Mouse (Mus musculus) midbrain, embryonic 15.5 days (tissue): ENCODE data around the gene Agap1. TPM values are rescaled to one million over a fixed set of nuclear protein-coding genes. Genes with fewer than 3 reads are reported as not detected.

Experiments
- ATAC-seq: fragments of 200-750 bp; cut with Nextera tagmentation; replicated peaks from 2 replicates; pipeline ENCODE4 v1.8.0; 2017; ENCODE audit warnings: moderate TSS enrichment
- H3K27ac ChIP-seq: fragments of 300-500 bp; sonication (generic); 2 replicates; pipeline ENCODE4 v1.5.1; 2015; ENCODE audit warnings: mild to moderate bottlenecking, inconsistent platforms
- H3K27me3 ChIP-seq: fragments of 300-500 bp; sonication (generic); replicated peaks from 2 replicates; pipeline ENCODE4 v1.6.1; 2015; ENCODE audit warnings: inconsistent platforms
- H3K36me3 ChIP-seq: fragments of 300-500 bp; sonication (generic); replicated peaks from 2 replicates; pipeline ENCODE4 v1.6.1; 2015; ENCODE audit warnings: inconsistent platforms
- H3K4me1 ChIP-seq: fragments of 300-500 bp; sonication (generic); 2 replicates; pipeline ENCODE4 v1.6.1; 2015; ENCODE audit warnings: inconsistent platforms
- H3K4me2 ChIP-seq: fragments of 300-500 bp; sonication (generic); 2 replicates; pipeline ENCODE4 v1.6.1; 2015; ENCODE audit warnings: inconsistent platforms, mild to moderate bottlenecking, moderate library complexity
- H3K4me3 ChIP-seq: fragments of 300-500 bp; sonication (generic); 2 replicates; pipeline ENCODE4 v1.5.1; 2015; ENCODE audit warnings: mild to moderate bottlenecking, inconsistent platforms
- H3K9ac ChIP-seq: fragments of 300-500 bp; sonication (generic); 2 replicates; pipeline ENCODE4 v1.6.1; 2015; ENCODE audit warnings: mild to moderate bottlenecking, inconsistent platforms
- H3K9me3 ChIP-seq: fragments of 300-500 bp; sonication (generic); 2 replicates; pipeline ENCODE4 v1.6.1; 2016; ENCODE audit warnings: inconsistent platforms
- WGBS: fragments of 180-500 bp; shearing (Covaris S2); methylation state at CpG from one replicate; pipeline ENCODE4 v1.1.7; 2015; ENCODE audit warnings: mixed read lengths; 5-methylcytosine and 5-hydroxymethylcytosine counted together
- polyA plus RNA-seq: library from polyadenylated mRNA; unstranded; fragments of >200 nt; fragmentation: Nextera tagmentation; extraction: Ambion mirVana; gene quantifications from 2 replicates; pipeline ENCODE4 v1.2.1, GENCODE M21; 2015

The Agap1 gene
- polyA plus RNA-seq, 1 experiment from 2014 or later, result 63.6 TPM

GRCm38 (mm10) chr1:89927061-89927661 lies 472.6 kb downstream of the Agap1 start:
- ATAC-seq, result no peak
- Histone ChIP-seq H3K36me3 (no peaks in the 10 kb centered on the region), H3K4me2 (peak overlapping the region; percentile 20; the same call in 1 of the 2 replicates), H3K27me3 (peaks cover 83% of the 10 kb centered on the region), H3K4me1 (peaks cover 46% of the 10 kb centered on the region), H3K4me3 (peak overlapping the region; percentile 15), H3K9ac (no peak overlapping the region), H3K27ac (no peak overlapping the region), H3K9me3 (no peaks in the 10 kb centered on the region)
- 2% methylated on average over 35 of the region's 36 CpGs for WGBS

GRCm38 (mm10) chr1:89928676-89929075 lies 474.1 kb downstream of the Agap1 start:
- no peaks in the 10 kb centered on the region for H3K36me3 ChIP-seq
- peak overlapping the region; percentile 5 for H3K4me2 ChIP-seq
- WGBS, result 6% methylated on average over 25 of the region's 25 CpGs
- H3K27ac ChIP-seq, result no peak overlapping the region
- H3K9me3 ChIP-seq, result no peaks in the 10 kb centered on the region
- H3K9ac ChIP-seq, result no peak overlapping the region
- H3K4me3 ChIP-seq, result peak overlapping the region; percentile 18
- peaks cover 76% of the 10 kb centered on the region for H3K27me3 ChIP-seq
- peaks cover 33% of the 10 kb centered on the region for H3K4me1 ChIP-seq
- no peak for ATAC-seq

GRCm38 (mm10) chr1:89929181-89929580 lies 474.6 kb downstream of the Agap1 start:
- Histone ChIP-seq H3K27ac (no peak overlapping the region), H3K27me3 (peaks cover 76% of the 10 kb centered on the region), H3K36me3 (no peaks in the 10 kb centered on the region), H3K4me1 (peaks cover 36% of the 10 kb centered on the region), H3K4me2 (peak overlapping the region; percentile 5), H3K9ac (no peak overlapping the region; the same call in 1 of the 2 replicates), H3K4me3 (peak overlapping the region; percentile 18), H3K9me3 (no peaks in the 10 kb centered on the region)
- no peak for ATAC-seq
- WGBS, result 4% methylated on average over 6 of the region's 6 CpGs

- Histone ChIP-seq H3K27me3 (peaks cover 72% of the 10 kb centered on the region), H3K4me1 (peaks cover 37% of the 10 kb centered on the region), H3K36me3 (no peaks in the 10 kb centered on the region), H3K9me3 (no peaks in the 10 kb centered on the region), H3K27ac (peak overlapping the region; percentile 54), H3K4me3 (peak overlapping the region; percentile 37), H3K4me2 (peak overlapping the region; percentile 50), H3K9ac (peak overlapping the region; percentile 18; the same call in 1 of the 2 replicates)
- ATAC-seq, result peak; percentile 4; the same call in 1 of the 2 replicates
- under 1% methylated on average over 55 of the region's 55 CpGs for WGBS
Observed at GRCm38 (mm10) chr1:89929721-89930505, 475.3 kb downstream of the Agap1 start.

- H3K27me3 ChIP-seq, result peaks cover 72% of the 10 kb centered on the region
- peak; percentile 46 for ATAC-seq
- peak overlapping the region; percentile 54; the same call in 1 of the 2 replicates for H3K27ac ChIP-seq
- peak overlapping the region; percentile 15 for H3K9ac ChIP-seq
- no peaks in the 10 kb centered on the region for H3K36me3 ChIP-seq
- H3K4me3 ChIP-seq, result peak overlapping the region; percentile 37
- H3K4me2 ChIP-seq, result peak overlapping the region; percentile 50
- no peaks in the 10 kb centered on the region for H3K9me3 ChIP-seq
- H3K4me1 ChIP-seq, result peaks cover 39% of the 10 kb centered on the region
- WGBS, result under 1% methylated on average over 45 of the region's 45 CpGs
Observed at GRCm38 (mm10) chr1:89930551-89930950, 475.9 kb downstream of the Agap1 start.

- peak within 1 kb of the TSS; percentile 50 for H3K4me2 ChIP-seq
- peak within 1 kb of the TSS; percentile 54 for H3K27ac ChIP-seq
- peaks cover 72% of the 10 kb centered on the region for H3K27me3 ChIP-seq
- H3K4me3 ChIP-seq, result peak within 1 kb of the TSS; percentile 37
- WGBS, result under 1% methylated on average over 33 of the region's 33 CpGs
- H3K9ac ChIP-seq, result peak within 1 kb of the TSS; percentile 18
- peak; percentile 56 for ATAC-seq
- H3K4me1 ChIP-seq, result peaks cover 44% of the 10 kb centered on the region
- no peaks in the 10 kb centered on the region for H3K9me3 ChIP-seq
- H3K36me3 ChIP-seq, result no peaks in the 10 kb centered on the region
Observed at GRCm38 (mm10) chr1:89931120-89931519, 476.5 kb downstream of the Agap1 start, which contains the start of gene Gbx2. Gene Gbx2 (minus strand): TSS chr1:89931179.

- no peaks in the 10 kb centered on the region for H3K36me3 ChIP-seq
- no peaks in the 10 kb centered on the region for H3K9me3 ChIP-seq
- peak overlapping the region; percentile 37; the same call in 1 of the 2 replicates for H3K4me3 ChIP-seq
- WGBS, result 1% methylated on average over 19 of the region's 19 CpGs
- H3K27me3 ChIP-seq, result peaks cover 74% of the 10 kb centered on the region
- no peak overlapping the region for H3K9ac ChIP-seq
- 0 out of 2 replicates have a peak overlapping the region, but pooled peaks have one; percentile 2 for H3K4me2 ChIP-seq
- peaks cover 43% of the 10 kb centered on the region for H3K4me1 ChIP-seq
- no peak overlapping the region for H3K27ac ChIP-seq
- ATAC-seq, result no peak
Observed at GRCm38 (mm10) chr1:89932021-89932423, 477.4 kb downstream of the Agap1 start.

GRCm38 (mm10) chr1:89932616-89933015 lies 478.0 kb downstream of the Agap1 start:
- Histone ChIP-seq H3K27me3 (peaks cover 74% of the 10 kb centered on the region), H3K4me1 (peaks cover 40% of the 10 kb centered on the region), H3K9me3 (no peaks in the 10 kb centered on the region), H3K36me3 (no peaks in the 10 kb centered on the region), H3K4me2 (peak overlapping the region; percentile 5; the same call in 1 of the 2 replicates), H3K27ac (no peak overlapping the region), H3K4me3 (0 out of 2 replicates have a peak overlapping the region, but pooled peaks have one; percentile 6), H3K9ac (no peak overlapping the region)
- ATAC-seq, result no peak
- 1% methylated on average over 16 of the region's 16 CpGs for whole genome bisulfite sequencing

DNA sequence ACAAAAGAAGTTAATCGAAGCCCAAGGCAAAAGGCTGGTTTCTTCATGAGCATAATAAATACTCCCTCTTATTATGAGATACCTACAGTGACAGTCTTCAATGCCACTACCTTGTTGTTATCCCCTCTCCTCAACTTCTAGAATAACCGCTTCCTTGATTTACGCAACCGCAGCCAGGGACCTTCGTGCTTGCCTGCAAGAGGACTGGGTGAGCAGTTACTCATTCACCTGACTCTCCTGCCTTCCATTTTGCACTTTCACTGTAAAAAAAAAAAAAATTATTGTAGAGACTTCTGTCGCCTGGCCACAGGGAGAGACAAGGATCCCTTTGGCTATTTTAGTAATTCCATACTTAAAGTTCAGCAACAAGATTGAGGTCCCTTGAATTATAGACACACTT lies 478.4 kb downstream of the Agap1 start:
- Histone ChIP-seq H3K9ac (no peak overlapping the region), H3K4me2 (peak overlapping the region; percentile 5; the same call in 1 of the 2 replicates), H3K9me3 (no peaks in the 10 kb centered on the region), H3K4me3 (0 out of 2 replicates have a peak overlapping the region, but pooled peaks have one; percentile 6), H3K4me1 (peaks cover 40% of the 10 kb centered on the region), H3K27me3 (peaks cover 74% of the 10 kb centered on the region), H3K36me3 (no peaks in the 10 kb centered on the region), H3K27ac (no peak overlapping the region)
- ATAC-seq, result no peak
- whole genome bisulfite sequencing, result 4% methylated on average over 6 of the region's 6 CpGs

DNA sequence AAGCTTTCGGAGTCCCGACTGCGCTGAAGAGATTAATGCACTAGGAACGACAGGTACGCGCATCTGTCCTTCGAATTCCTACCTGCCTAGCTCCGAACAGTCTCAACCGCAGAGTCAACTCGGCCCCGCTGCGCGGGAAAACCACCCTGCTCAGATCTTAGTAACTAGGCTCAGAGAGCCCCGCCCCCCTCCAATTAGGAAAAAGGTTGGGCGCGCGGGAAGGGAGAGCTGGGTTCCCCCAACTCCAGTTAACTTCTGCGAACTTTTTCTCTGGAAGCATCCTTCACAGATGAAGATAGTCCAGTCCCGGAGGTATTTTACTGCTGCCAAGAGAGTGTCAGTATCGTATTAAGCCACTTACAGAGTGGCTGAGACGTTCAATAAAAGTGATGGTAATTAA lies 479.2 kb downstream of the Agap1 start:
- Histone ChIP-seq H3K4me2 (peak overlapping the region; percentile 13; the same call in 1 of the 2 replicates), H3K9ac (no peak overlapping the region), H3K9me3 (no peaks in the 10 kb centered on the region), H3K4me3 (no peak overlapping the region), H3K36me3 (no peaks in the 10 kb centered on the region), H3K27me3 (peaks cover 78% of the 10 kb centered on the region), H3K27ac (no peak overlapping the region), H3K4me1 (peaks cover 39% of the 10 kb centered on the region)
- ATAC-seq, result no peak
- 0% methylated on average over 21 of the region's 21 CpGs for WGBS

DNA sequence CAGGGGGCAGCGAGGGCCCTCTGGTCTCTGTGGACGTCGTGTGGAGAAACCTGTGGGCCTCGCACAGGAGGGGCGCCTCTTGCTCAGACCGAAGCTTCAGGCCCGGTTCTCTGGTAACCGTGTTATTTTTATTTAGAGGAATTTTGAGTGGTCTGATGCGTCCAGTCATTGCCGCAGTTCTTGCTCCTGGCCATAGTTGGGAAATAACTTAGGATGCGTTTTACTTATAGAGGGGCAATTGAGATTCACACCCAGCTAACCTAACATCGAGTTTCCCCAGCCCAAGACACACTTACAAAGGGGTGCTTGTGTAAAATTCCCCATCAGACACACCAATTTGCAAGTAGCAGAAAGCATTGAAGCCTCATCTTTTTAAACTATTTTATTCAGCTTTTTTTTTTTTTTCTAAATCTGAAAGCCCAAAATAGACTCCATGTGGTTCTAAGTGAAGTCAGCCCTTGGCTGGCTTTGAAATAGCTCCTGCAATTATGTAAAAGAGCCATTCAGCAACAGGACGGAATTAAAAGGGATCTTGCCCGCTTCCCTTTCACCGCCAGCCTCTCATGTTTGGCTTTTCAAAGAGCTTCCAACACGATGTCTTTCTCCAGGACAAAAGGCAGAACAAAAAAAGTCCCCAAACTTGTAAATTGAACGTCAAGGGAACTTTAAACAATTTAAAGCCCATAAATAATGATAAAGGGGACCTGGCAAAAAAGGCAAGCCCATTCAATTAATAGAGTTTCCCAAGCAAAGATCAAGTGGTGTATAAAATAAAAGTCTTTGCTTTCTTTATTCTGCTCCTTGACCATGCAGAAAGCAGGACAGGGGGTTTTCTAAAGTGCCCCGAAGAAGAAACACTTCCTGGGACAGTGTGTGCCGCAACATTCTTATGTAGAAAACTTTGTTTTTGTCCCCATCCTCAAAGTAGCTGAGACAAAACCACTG lies 480.0 kb downstream of the Agap1 start:
- H3K27ac ChIP-seq, result no peak overlapping the region
- H3K36me3 ChIP-seq, result no peaks in the 10 kb centered on the region
- H3K27me3 ChIP-seq, result peaks cover 80% of the 10 kb centered on the region
- no peak overlapping the region for H3K4me3 ChIP-seq
- H3K4me1 ChIP-seq, result peaks cover 34% of the 10 kb centered on the region
- ATAC-seq, result no peak
- no peak overlapping the region for H3K9ac ChIP-seq
- WGBS, result under 1% methylated on average over 19 of the region's 19 CpGs
- no peaks in the 10 kb centered on the region for H3K9me3 ChIP-seq
- H3K4me2 ChIP-seq, result no peak overlapping the region
